Mouse (Mus musculus): Measurements from ENCODE around the gene Tcf7l2.

DNA sequence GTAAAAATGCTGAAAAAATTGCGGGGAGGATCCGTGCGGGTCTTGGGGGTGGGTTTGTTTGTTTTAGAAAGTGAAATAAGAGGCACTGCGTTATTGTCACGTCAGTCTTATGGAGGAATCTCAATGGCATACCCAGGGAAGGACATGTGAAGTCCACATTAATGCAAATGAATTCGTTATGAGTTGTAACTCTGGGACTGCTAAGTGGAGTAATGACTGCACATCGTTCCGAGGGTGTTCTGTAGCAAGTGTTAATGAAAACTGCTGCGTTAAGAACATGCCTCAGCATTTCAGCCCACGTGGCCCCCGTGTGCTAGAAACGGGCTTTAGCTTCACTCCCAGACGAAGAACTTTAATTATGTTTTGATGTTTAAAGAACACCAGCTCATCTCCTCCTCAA lies 8.4 kb downstream of the Tcf7l2 start:
- no peak for TF ChIP-seq CTCF (IDR thresholded peaks at IDR 0.05; ENCODE audit: low read depth)
- no peak for TF ChIP-seq EP300 (IDR thresholded peaks at IDR 0.05; ENCODE audit: low read depth)

All from liver, embryonic 14.5 days (tissue).